Comparison of ENCODE assay signal across 9 mouse cellular contexts in the genomic region with DNA sequence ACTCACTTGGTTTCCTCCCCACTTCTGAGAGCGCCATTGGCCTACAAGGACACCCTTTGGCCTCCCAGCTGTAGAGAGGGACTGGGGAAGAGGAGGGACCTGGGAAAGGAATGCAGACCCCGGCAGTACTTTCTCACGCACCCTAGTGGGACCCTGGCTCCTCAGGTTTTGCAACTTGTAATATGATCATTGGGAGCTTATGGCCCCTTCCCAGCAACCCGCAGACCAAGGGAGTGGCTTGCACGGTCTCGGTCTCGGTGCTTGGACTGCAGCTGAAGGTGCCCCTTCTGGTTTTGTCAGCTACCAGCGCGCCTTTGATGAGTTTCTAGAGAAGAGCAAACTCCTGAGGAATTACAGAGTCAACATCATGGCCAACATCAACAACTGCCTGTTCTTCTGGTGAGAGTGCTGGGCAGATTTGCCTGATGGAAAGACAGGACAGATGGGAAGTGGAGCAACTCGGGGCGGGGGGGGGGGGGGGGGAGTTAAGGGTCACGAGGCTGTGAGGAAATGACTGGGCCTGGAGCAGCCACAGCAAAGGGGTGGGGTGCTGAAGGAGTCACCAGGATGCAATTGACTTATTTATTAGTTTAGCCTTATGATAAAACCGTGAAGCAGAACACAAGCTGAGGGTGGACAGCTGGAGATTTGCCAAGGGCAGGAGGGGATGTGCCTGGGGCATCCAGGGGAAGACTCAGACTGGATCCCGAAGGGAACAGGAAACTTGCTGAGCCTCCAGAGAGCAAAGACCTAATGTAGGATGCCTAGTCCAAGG. TPM values are rescaled to one million over a fixed set of nuclear protein-coding genes. Genes with fewer than 3 reads are reported as not detected.
DNase-seq lines count a peak whose midpoint lies in the region; ATAC-seq and TF ChIP-seq lines count a peak whose summit lies in the region.
"Had no signal": no experiment of that assay in that cellular context is flagged by ENCODE, and none has a peak within 500 bp of the region (broad histone marks: within the 10 kb centered on the region; RNA-seq: fewer than 3 reads in every experiment).

No protein-coding gene starts in this region.

- no peak overlapping the region for H3K4me2 ChIP-seq in heart, embryonic 16.5 days (ENCODE audit: low read depth, low read length)
- peak overlapping the region; percentile 3; the same call in 1 of the 2 replicates for H3K4me2 ChIP-seq in limb, embryonic 13.5 days (replicated peaks)

- in situ Hi-C loops in Patski (cut with MboI; ENCODE audit: low pct_unique_long_range_greater_than_20kb): no loop called here

- no peak overlapping the region for H3K27ac ChIP-seq in heart, embryonic 16.5 days (ENCODE audit: low read length)
- no peak overlapping the region for H3K27ac ChIP-seq in limb, embryonic 13.5 days
- H3K27ac ChIP-seq: left cerebral cortex, adult 2 months had no signal

- H3K9me3 ChIP-seq in E14TG2a.4 (ENCODE audit: low read length): no peaks in the 10 kb centered on the region
- H3K9me3 ChIP-seq in heart, embryonic 16.5 days (replicated peaks; ENCODE audit: control insufficient read depth, low read length): no peaks in the 10 kb centered on the region
- no peaks in the 10 kb centered on the region for H3K9me3 ChIP-seq in limb, embryonic 13.5 days

- H3K4me3 ChIP-seq in E14TG2a.4 (replicated peaks; ENCODE audit: low read length): 0 out of 2 replicates have a peak overlapping the region, but pooled peaks have one; percentile 4
- no peak overlapping the region for H3K4me3 ChIP-seq in heart, embryonic 16.5 days (ENCODE audit: low read length)
- no peak overlapping the region for H3K4me3 ChIP-seq in limb, embryonic 13.5 days
- H3K4me3 ChIP-seq: left cerebral cortex, adult 2 months had no signal

- peak; percentile 49 for ATAC-seq in Patski
- 0 out of 2 replicates have a peak, but pooled peaks have one; percentile 8 for ATAC-seq in heart, embryonic 16.5 days (replicated peaks; ENCODE audit: extremely low read depth, insufficient read depth, low FRiP score)
- ATAC-seq in limb, embryonic 13.5 days (ENCODE audit: low FRiP score, low read depth): no peak
- ATAC-seq in inflammation-experienced regulatory T-cells, adult 6 months: no peak

- no peak overlapping the region for H3K9ac ChIP-seq in heart, embryonic 16.5 days (ENCODE audit: low read length)
- no peak overlapping the region for H3K9ac ChIP-seq in limb, embryonic 13.5 days

- CTCF ChIA-PET in Patski (lab: Charles Lee): interaction anchor here (1.1 to 2.7 kb wide), 5 partner anchors 10 to 47 kb away, joined by 3 to 12 read pairs (median 3); no protein-coding TSS in a partner anchor

- H3K36me3 ChIP-seq in E14TG2a.4 (ENCODE audit: insufficient read depth, low read length): no peaks in the 10 kb centered on the region
- H3K36me3 ChIP-seq in heart, embryonic 16.5 days (ENCODE audit: control insufficient read depth, insufficient read depth): no peaks in the 10 kb centered on the region
- no peaks in the 10 kb centered on the region for H3K36me3 ChIP-seq in limb, embryonic 13.5 days

- 30% methylated on average over 13 of the region's 14 CpGs for WGBS in heart, embryonic 16.5 days
- WGBS in limb, embryonic 13.5 days: 14% methylated on average over 13 of the region's 14 CpGs

- no peak for DNase-seq in Patski (ENCODE audit: low read depth, low spot score)
- no peak for DNase-seq in left cerebral cortex, adult 18-20 months (ENCODE audit: low spot score in 2 of 2)
- no peak for DNase-seq in right cerebral cortex, postnatal 10 days (ENCODE audit: low spot score in 2 of 2)
- DNase-seq: midbrain, embryonic 14.5 days had no signal

- H3K4me1 ChIP-seq in E14TG2a.4 (replicated peaks; ENCODE audit: low read depth, low read length): peaks cover 48% of the 10 kb centered on the region
- peaks cover 16% of the 10 kb centered on the region for H3K4me1 ChIP-seq in heart, embryonic 16.5 days (ENCODE audit: control insufficient read depth, insufficient read depth, low read length)
- H3K4me1 ChIP-seq in limb, embryonic 13.5 days: peaks cover 56% of the 10 kb centered on the region

- H3K27me3 ChIP-seq in E14TG2a.4 (ENCODE audit: insufficient read depth, low read length): peaks cover 100% of the 10 kb centered on the region
- H3K27me3 ChIP-seq in Patski: no peaks in the 10 kb centered on the region
- H3K27me3 ChIP-seq in heart, embryonic 16.5 days (ENCODE audit: control insufficient read depth, insufficient read depth, low read length): peaks cover 72% of the 10 kb centered on the region
- peaks cover 99% of the 10 kb centered on the region for H3K27me3 ChIP-seq in limb, embryonic 13.5 days

- TF ChIP-seq CTCF in E14TG2a.4 (conservative IDR thresholded peaks at IDR 0.05; ENCODE audit: low read length) (no peak), Patski (IDR thresholded peaks at IDR 0.05) (no peak)

- POLR2A ChIA-PET in Patski (lab: Charles Lee): interaction anchor here (0.9 to 5.5 kb wide), 2 partner anchors 15 to 20 kb away, joined by 3 to 35 read pairs; no protein-coding TSS in a partner anchor

RNA-seq across cellular contexts. Expression of gene Tnfaip2, which starts 6.8 kb away (rescaled TPM):
- 57.5 TPM for polyA plus RNA-seq in Patski (2021)
- polyA plus RNA-seq in heart, embryonic 16.5 days (2015; fragmentation: Nextera tagmentation; extraction: Ambion mirVana): 3.2 and 4.8 TPM in 2 replicates
- polyA plus RNA-seq in limb, embryonic 13.5 days (2015; fragmentation: Nextera tagmentation; extraction: Ambion mirVana): 7.4 and 7.8 TPM in 2 replicates
- total RNA-seq in left cerebral cortex, adult 18-20 months (2021): 1 to 10 TPM in 1 of 2 experiments, under 1 TPM in 1; 0.51 to 1.0 TPM
- not detected for polyA plus RNA-seq in inflammation-experienced regulatory T-cells, adult 6 months (2017; shearing (Covaris generic))

RNA-seq across cellular contexts. Expression of gene Exoc3l4, which starts 32.3 kb away (rescaled TPM):
- 8.5 TPM for polyA plus RNA-seq in Patski (2021)
- 13.3 and 14.9 TPM in 2 replicates for polyA plus RNA-seq in heart, embryonic 16.5 days (2015; fragmentation: Nextera tagmentation; extraction: Ambion mirVana)
- 6.6 and 6.9 TPM in 2 replicates for polyA plus RNA-seq in limb, embryonic 13.5 days (2015; fragmentation: Nextera tagmentation; extraction: Ambion mirVana)
- total RNA-seq in left cerebral cortex, adult 18-20 months (2021): 1 to 10 TPM; 2.2 to 2.7 TPM
- not detected for polyA plus RNA-seq in inflammation-experienced regulatory T-cells, adult 6 months (2017; shearing (Covaris generic))

RNA-seq across cellular contexts. Expression of gene Gm266, which starts 36.5 kb away (rescaled TPM):
- polyA plus RNA-seq in Patski (2021): 2.3 TPM
- 2.6 and 6.1 TPM in 2 replicates for polyA plus RNA-seq in heart, embryonic 16.5 days (2015; fragmentation: Nextera tagmentation; extraction: Ambion mirVana)
- 9.0 and 9.1 TPM in 2 replicates for polyA plus RNA-seq in limb, embryonic 13.5 days (2015; fragmentation: Nextera tagmentation; extraction: Ambion mirVana)
- 1 to 10 TPM; 3.4 to 5.0 TPM for total RNA-seq in left cerebral cortex, adult 18-20 months (2021)
- polyA plus RNA-seq in inflammation-experienced regulatory T-cells, adult 6 months (2017; shearing (Covaris generic)): not detected

RNA-seq across cellular contexts. Expression of gene Lbhd2, which starts 42.5 kb away (rescaled TPM):
- polyA plus RNA-seq in Patski (2021): not detected
- 1.3 and 1.4 TPM in 2 replicates for polyA plus RNA-seq in heart, embryonic 16.5 days (2015; fragmentation: Nextera tagmentation; extraction: Ambion mirVana)
- 9.5 and 13.8 TPM in 2 replicates for polyA plus RNA-seq in limb, embryonic 13.5 days (2015; fragmentation: Nextera tagmentation; extraction: Ambion mirVana)
- 1 to 10 TPM; 2.2 to 3.7 TPM for total RNA-seq in left cerebral cortex, adult 18-20 months (2021)
- 1 to 10 TPM in 1 of 3 experiments, not detected in 2; 3.5 TPM for polyA plus RNA-seq in inflammation-experienced regulatory T-cells, adult 6 months (2017; shearing (Covaris generic))

Comparison
In these comparisons a context has a peak if more than half of its experiments do, and no peak if none do; other contexts are left out.
1. ATAC-seq: peak in Patski (single experiment) and heart, embryonic 16.5 days (single experiment); none in limb, embryonic 13.5 days (single experiment) and inflammation-experienced regulatory T-cells, adult 6 months (single experiment).